Mouse (Mus musculus): ENCODE measurements around the gene 4930452B06Rik. TPM values are rescaled to one million over a fixed set of nuclear protein-coding genes. Genes with fewer than 3 reads are reported as not detected.
"Not testable (repeated sequence)": the region's sequence is repeated elsewhere in the genome, so short reads cannot be mapped to it uniquely, and the experiment has no call there.

Gene 4930452B06Rik
- polyA plus RNA-seq (2017; shearing (Covaris generic)) = under 1 TPM; 0.17 to 0.29 TPM

DNA sequence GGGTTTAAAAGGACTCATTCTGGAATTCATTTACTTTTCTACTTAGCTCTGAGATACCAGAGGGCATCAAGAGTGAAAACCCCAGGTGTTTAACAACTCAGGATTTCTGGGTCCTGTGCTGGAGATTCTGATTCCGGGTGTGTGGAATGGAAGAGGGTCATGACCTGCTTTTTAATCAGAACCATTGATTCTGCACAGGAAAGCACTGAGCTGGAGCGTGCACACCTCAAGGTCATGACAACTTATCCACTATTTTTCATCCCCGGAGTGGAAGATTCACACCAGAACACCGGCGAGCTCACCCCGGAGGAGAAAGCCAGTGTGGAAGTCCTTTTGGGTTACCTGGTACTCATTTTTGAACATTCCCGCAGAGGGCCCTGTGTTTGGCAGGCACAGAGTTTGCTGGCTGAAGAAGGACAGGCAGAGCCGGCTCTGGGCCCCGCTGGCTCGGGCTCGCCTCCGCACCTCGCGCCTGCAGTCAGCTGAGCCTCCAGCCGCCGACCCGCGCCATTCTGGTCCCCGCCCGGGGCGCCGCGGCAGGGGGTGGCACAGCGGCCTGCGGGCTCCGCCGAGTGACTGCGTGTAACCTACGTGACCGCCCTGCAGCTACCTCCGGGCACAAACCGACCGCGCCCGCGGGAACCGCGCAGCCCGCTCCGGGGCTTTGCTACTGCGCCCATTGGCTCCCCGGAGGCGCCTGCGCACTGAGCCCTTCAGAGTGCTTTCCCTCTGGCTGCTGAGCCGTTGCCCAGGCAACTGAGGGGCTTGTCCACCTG, at the start of gene 4930452B06Rik:
TSS of gene 4930452B06Rik (minus strand) at position 605 of the 776 bp plus-strand sequence.
- peak; percentile 68 for ATAC-seq

- ATAC-seq = no peak
Observed at GRCm38 (mm10) chr14:8712674-8713073, 46.6 kb upstream of the 4930452B06Rik start.

GRCm38 (mm10) chr14:8689451-8689850, 23.4 kb upstream of the 4930452B06Rik start:
- ATAC-seq = no peak

DNA sequence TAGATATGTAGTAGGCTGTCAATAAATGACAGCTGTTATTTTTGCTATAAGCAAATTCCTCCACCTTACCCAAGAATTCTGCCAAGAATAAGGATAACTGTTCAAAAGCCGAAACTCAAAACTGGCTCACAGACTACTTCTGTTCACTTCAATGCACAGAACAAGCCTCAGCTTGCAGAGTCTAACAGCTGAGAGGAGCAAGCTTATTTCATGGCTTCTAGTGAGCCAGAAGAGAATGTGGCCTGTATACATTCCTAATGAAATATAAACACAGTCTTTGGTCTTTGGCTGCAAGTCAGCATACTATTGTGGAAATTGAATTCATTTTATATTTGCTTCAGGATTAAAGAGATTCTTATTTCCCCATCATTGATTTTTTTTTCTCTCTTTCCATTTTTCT, 22.4 kb upstream of the 4930452B06Rik start:
- ATAC-seq = no peak

DNA sequence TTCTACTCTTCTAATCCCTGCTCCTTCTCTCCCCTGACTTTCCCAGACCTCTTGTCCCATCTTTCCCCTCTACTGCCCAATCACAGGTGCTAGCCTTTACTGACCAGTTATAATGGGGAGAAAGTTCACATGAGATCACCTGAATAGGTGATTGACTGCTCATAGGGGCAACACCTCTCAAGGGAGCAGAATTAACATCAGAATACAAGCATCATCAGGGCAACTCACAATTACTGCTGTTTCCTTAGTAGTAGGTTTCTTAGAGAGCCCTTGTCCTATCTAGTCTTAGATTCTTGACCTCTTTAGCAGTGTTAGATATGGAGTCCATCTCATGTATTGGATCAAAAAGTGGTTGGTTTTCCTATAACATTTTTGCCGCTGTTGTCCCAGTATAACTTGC, 20.1 kb upstream of the 4930452B06Rik start:
- ATAC-seq = no peak

DNA sequence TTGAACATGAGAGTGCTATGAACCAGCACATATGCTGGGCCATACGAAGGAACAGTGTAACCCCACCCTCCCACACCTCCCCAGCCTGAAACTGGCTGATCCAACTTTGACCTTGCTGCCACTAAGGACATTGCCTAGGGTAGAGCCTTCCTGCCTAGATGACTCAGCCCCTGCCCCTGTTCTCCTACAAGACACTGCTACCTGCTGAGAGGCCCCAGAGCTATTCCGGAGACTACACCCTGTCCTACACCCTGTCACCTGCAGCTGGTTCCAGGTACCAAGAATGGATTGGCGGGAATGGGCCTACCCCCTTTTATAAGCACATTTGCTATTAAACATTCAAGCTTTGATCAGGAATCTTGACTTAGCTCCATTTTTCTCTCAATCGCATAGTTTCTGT, 13.9 kb upstream of the 4930452B06Rik start:
- no peak for ATAC-seq

GRCm38 (mm10) chr14:8660359-8660758, 5.7 kb downstream of the 4930452B06Rik start:
- no peak for ATAC-seq

- no peak for ATAC-seq
Observed at GRCm38 (mm10) chr14:8641650-8642279, 24.3 kb downstream of the 4930452B06Rik start.

DNA sequence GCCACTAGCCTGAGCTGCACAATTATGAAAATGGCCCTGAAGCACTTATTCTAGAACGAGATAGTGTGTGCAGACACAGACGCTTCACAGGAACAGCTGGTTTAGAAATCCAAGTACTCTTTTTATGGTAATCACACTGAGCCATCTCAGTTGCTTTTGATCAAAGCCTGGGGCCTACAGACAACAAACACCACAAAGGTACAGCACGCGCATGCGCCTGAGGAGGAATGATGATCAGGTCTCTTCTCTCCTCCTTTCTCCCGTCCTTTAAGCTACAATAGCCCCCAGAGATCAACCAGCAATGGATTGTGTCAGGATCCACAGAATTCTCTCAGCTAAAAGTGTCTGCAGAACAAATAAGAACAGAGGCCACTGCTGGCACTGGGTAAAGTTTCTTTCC, 33.8 kb downstream of the 4930452B06Rik start:
- ATAC-seq = no peak

GRCm38 (mm10) chr14:8628406-8628805, 37.6 kb downstream of the 4930452B06Rik start:
- no peak for ATAC-seq

- no peak for ATAC-seq
Observed at GRCm38 (mm10) chr14:8627481-8627880, 38.6 kb downstream of the 4930452B06Rik start.

DNA sequence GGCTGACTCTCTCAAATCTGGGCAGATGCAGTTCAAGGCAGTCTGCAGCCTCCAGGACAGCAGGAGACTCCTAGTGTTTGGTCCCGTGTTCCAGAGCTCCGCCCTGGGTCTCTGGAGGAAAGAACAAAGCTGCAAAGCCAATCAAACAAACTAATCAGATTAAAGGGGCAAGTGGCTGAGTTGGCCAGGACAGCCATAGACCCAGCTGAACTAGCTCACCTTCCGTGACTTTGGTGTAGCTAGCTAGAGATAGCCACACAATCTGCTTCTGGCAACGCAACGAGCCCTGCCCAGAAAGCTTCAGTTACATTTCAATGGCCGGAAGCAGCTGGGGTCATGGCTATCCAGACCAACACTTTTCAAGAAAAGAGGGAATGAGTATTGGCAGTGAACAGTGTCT, 44.9 kb downstream of the 4930452B06Rik start:
- ATAC-seq = no peak

- ATAC-seq = no peak
Observed at GRCm38 (mm10) chr14:8620580-8620979, 45.5 kb downstream of the 4930452B06Rik start.

- ATAC-seq = peak; percentile 45
Observed at GRCm38 (mm10) chr14:8615636-8616035, 50.4 kb downstream of the 4930452B06Rik start.

DNA sequence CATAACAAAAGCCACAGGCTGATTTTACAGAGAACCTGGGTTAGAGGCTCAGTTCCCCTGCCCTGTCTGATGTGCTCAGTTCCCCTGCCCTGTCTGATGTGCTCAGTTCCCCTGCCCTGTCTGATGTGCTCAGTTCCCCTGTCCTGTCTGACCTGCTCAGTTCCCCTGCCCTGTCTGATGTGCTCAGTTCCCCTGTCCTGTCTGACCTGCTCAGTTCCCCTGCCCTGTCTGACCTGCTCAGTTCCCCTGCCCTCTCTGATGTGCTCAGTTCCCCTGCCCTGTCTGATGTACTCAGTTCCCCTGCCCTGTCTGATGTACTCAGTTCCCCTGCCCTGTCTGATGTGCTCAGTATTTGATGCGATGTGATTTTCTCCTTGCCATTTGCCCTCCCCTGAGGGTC, 51.6 kb downstream of the 4930452B06Rik start:
- not testable (repeated sequence) for ATAC-seq

GRCm38 (mm10) chr14:8612080-8612479, 54.0 kb downstream of the 4930452B06Rik start:
- ATAC-seq = no peak

- no peak for ATAC-seq
Observed at GRCm38 (mm10) chr14:8610108-8610507, 55.9 kb downstream of the 4930452B06Rik start.

DNA sequence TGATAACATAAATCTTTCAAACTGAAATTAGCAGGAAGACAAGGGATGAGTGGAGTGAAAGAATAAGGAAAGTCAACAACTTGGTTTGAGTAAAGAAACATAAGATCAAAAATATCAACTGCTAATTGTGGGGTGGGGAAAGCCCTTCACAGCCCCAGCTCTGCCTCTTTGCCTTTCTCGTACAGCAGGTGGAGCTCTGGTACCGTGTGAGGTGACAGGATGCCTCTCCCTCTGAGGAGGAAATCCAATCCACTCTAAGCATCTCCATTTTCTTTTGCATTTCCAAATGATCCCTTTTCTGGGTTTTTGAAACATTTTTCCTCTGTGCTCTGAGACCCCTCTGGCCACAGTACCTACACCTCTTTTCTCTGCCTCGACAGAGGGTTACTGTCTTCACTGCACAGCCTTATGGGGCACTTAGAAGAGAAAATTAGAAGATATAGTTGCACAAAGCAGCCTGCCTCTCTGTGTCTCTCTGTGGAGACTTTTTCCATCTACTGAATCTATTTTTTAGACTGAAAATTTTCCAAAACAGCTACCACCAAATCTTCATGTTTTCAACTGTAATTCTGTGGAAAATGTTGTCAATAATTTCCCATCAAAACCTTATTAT, 57.4 kb downstream of the 4930452B06Rik start:
- peak; percentile 80 for ATAC-seq

- ATAC-seq = no peak
Observed at GRCm38 (mm10) chr14:8604898-8605297, 61.1 kb downstream of the 4930452B06Rik start.

DNA sequence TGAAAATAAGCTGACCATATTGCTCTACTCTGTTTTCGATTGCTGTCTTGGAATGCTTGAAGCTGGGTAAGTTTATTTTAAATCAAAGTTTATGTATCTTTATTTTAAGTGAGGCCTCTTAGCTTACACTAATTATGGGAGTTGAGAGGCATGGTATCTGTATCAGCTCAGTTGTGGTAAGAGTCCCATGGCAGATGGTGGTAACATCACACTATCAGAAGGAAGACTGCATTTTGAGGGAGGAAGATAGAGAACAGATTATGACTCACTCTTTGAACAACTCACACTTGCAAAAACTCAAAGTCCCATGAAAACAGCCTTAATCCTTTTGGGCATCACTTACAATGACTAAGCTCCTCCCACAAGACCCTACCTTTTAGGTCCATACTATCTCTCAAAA, 81.0 kb downstream of the 4930452B06Rik start:
- ATAC-seq = no peak

GRCm38 (mm10) chr14:8551006-8551405, 115.0 kb downstream of the 4930452B06Rik start:
- ATAC-seq = not testable (repeated sequence)

DNA sequence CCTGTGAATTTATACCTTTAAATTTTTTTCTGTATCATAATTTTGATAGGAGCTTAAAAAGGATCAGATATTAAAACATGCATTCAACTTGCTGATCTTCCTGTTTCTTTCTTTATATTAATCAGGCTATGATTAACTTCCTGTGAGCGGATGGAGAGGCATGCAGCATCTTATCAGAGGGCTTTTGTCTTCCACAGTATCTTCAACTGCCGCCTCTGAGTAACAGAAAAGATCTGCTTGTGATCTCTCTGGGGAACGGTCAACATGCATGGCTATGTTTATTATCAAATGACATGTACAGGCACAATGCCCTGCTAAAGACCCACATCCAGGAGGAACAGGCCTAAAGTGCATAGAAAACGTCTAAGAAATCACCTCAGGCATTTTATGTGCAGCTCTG, 116.9 kb downstream of the 4930452B06Rik start:
- ATAC-seq = no peak

DNA sequence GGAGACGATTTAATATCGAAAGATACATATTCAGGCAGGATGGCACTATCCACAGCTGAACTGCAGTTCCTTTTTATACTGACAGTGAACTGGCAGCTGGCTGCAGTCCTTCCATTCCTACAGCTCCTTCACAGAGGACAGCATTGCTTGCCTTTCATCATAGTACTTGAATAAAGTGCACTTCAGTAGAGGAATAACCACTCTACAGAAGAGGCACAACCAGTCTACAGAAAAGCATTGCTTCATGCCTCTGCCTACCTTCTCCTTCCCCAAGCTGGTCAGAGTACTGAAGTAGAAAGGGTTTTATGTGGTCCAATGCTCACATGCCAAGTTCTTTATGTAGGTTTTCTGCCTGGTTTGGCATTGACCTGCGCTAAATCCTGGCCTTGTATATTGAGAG, 130.0 kb downstream of the 4930452B06Rik start:
- no peak for ATAC-seq

- ATAC-seq = no peak
Observed at GRCm38 (mm10) chr14:8525232-8525631, 140.8 kb downstream of the 4930452B06Rik start.

Measured in CD4-positive, CD25-positive, alpha-beta regulatory T cell, adult 4 months (primary cell).